Mouse (Mus musculus) liver, embryonic 14.5 days (tissue): Measurements from ENCODE around the gene Nr4a3. TPM values are rescaled to one million over a fixed set of nuclear protein-coding genes. Genes with fewer than 3 reads are reported as not detected.

Experiments used
- ATAC-seq: fragments of 200-750 bp; cut with Nextera tagmentation; 2 replicates; pipeline ENCODE4 v1.8.0; 2017; ENCODE audit warnings: moderate number of reproducible peaks, mild to moderate bottlenecking, moderate library complexity; ENCODE audit not compliant: insufficient read depth
- DNase-seq, 3 experiments: peaks; one replicate each; pipeline ENCODE4 v3.0.0-alpha.2; 2012 to 2013; ENCODE audit warnings: low read depth in 3 of 3, low spot score in 3 of 3
- H3K27ac ChIP-seq: fragments of 300-500 bp; sonication (generic); 2 replicates; pipeline ENCODE4 v1.5.1; 2014; ENCODE audit warnings: moderate library complexity, mild to moderate bottlenecking, control low read depth, inconsistent platforms
- H3K27me3 ChIP-seq: fragments of 300-500 bp; sonication (generic); 2 replicates; pipeline ENCODE4 v1.6.1; 2014; ENCODE audit warnings: mild to moderate bottlenecking, low read length, moderate library complexity; ENCODE audit not compliant: control insufficient read depth, insufficient read depth
- H3K36me3 ChIP-seq: fragments of 300-500 bp; sonication (generic); replicated peaks from 2 replicates; pipeline ENCODE4 v1.6.1; 2014; ENCODE audit warnings: low read depth; ENCODE audit not compliant: control insufficient read depth, insufficient read depth
- H3K4me1 ChIP-seq, 2 experiments: fragments of 200-500 bp in 1 of 2; fragments of 300-500 bp in 1 of 2; sonication (generic) in 1 of 2; replicated peaks; 2 replicates each; pipeline ENCODE4 v1.6.1; 2012 to 2014; ENCODE audit warnings: antibody characterized with exemption in 1 of 2, inconsistent platforms in 1 of 2, low read length in 1 of 2; ENCODE audit not compliant: control insufficient read depth in 2 of 2, insufficient read depth in 2 of 2
- H3K4me2 ChIP-seq: fragments of 300-500 bp; sonication (generic); 2 replicates; pipeline ENCODE4 v1.6.1; 2014; ENCODE audit warnings: low read depth, mild to moderate bottlenecking, control low read depth, moderate library complexity
- H3K4me3 ChIP-seq, 2 experiments: fragments of 200-500 bp in 1 of 2; fragments of 300-500 bp in 1 of 2; sonication (generic) in 1 of 2; 2 replicates each; pipeline ENCODE4 v1.5.1; 2012 to 2014; ENCODE audit warnings: low read depth in 2 of 2, low read length in 2 of 2, mild to moderate bottlenecking in 2 of 2, control low read depth in 1 of 2, inconsistent platforms in 1 of 2, moderate library complexity in 1 of 2; ENCODE audit not compliant: insufficient read depth in 1 of 2
- H3K9ac ChIP-seq: fragments of 300-500 bp; sonication (generic); replicated peaks from 2 replicates; pipeline ENCODE4 v1.6.1; 2014; ENCODE audit warnings: mild to moderate bottlenecking, control low read depth, moderate library complexity
- H3K9me3 ChIP-seq: fragments of 300-500 bp; sonication (generic); 2 replicates; pipeline ENCODE4 v1.6.1; 2016; ENCODE audit warnings: low read length, mixed read lengths; ENCODE audit not compliant: control insufficient read depth
- CTCF ChIP-seq: IDR thresholded peaks from 2 replicates; pipeline ENCODE4 v1.5.1; 2016; ENCODE audit warnings: antibody characterized with exemption, low read depth, control low read depth
- EP300 ChIP-seq: IDR thresholded peaks from 2 replicates; pipeline ENCODE4 v1.6.1; 2016; ENCODE audit warnings: antibody characterized with exemption, low read depth
- WGBS: fragments of 180-500 bp; shearing (Covaris S2); extraction: QIAGEN DNeasy Blood & Tissue Kit; methylation state at CpG from one replicate; pipeline ENCODE4 v1.1.7; 2014; ENCODE audit not compliant: insufficient replicate concordance; 5-methylcytosine and 5-hydroxymethylcytosine counted together
- polyA plus RNA-seq, 2 experiments: library from polyadenylated mRNA; depleted of rRNA in 1 of 2; stranded (reverse) in 1 of 2; unstranded in 1 of 2; fragments of >200 nt; fragmentation: Nextera tagmentation in 1 of 2; extraction: Ambion mirVana in 1 of 2; gene quantifications; 2 replicates each; pipeline versions ENCODE4 v1.2.1 to v1.2.3; 2012 to 2014

The Nr4a3 gene
- polyA plus RNA-seq, 2 experiments, result 0.01 TPM; not detected in 1

DNA sequence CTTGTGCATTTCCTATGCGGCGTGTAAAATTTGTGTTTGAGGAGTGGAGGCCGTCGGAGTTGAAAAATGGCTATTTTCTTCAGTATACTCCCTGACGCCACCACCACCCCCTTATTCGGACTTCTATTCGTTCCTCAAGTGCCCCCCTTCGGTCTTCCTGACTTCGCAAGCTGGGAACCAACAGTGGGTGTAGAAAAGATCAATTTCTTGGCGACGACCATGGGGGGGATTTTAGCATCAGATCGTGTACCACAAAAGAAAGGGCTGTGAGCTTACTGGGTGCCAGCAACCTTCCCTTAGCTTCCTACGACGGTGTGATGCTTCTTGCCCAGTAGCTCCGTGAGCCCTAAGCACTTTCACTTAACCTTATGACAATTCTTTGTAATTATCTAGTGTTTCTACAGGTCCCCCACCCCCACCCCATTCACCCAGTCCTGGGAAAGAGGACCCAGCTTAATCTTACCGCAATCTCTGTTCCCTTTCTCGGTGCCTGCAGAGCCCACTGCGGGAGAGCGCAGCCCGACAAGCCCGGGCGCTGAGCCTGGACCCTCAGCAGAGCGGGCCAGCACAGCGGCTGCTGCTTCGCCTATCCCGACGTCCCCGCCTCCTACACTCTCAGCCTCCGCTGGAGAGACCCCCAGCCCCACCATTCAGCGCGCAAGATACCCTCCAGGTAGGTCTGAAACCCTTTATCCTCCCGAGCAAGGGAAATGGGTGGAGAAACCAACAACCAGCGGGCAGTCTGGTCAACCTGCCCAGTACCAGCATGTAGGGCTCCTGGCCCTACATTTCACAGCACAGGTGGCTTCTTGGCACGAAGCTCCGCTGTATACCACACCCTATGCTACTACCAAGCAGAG, 3.7 kb downstream of the Nr4a3 start:
- 3% methylated on average over 35 of the region's 35 CpGs for WGBS
- H3K4me2 ChIP-seq, result no peak overlapping the region

DNA sequence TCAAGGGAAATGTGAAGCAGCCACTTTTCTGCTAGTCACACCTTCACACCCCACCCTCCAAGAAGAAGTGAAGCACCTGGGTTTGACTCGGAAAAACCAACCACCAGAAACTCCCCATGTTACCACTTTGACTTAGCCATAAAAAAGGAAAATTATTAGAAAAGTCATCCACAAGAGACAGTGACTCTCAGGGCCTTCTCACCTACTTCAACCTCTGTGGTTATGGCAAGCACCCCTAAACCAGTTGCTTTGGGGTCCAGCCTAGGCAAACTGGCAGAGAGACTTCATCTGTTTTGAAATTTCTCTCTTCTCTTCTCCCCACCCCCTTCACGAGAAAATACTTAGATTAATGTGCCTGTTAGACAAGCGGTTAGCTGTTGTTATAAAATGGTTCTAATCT, 5.1 kb downstream of the Nr4a3 start:
- 31% methylated on average over 3 of the region's 3 CpGs for WGBS
- DNase-seq (no peak), ATAC-seq (no peak)

More for the DNA sequence above, 3.7 kb downstream of the Nr4a3 start:
- peaks cover 0 to 4% of the 10 kb centered on the region in 2 experiments; a peak in 1 of 4 replicates for H3K4me1 ChIP-seq
- TF ChIP-seq EP300, result no peak
- no peak for TF ChIP-seq CTCF
- no peak overlapping the region for H3K27ac ChIP-seq
- no peaks in the 10 kb centered on the region for H3K9me3 ChIP-seq
- H3K9ac ChIP-seq, result no peak overlapping the region
- ATAC-seq (no peak), DNase-seq (no peak)
- peaks cover 90% of the 10 kb centered on the region for H3K27me3 ChIP-seq
- H3K36me3 ChIP-seq, result no peaks in the 10 kb centered on the region
- H3K4me3 ChIP-seq, result no peak overlapping the region

DNA sequence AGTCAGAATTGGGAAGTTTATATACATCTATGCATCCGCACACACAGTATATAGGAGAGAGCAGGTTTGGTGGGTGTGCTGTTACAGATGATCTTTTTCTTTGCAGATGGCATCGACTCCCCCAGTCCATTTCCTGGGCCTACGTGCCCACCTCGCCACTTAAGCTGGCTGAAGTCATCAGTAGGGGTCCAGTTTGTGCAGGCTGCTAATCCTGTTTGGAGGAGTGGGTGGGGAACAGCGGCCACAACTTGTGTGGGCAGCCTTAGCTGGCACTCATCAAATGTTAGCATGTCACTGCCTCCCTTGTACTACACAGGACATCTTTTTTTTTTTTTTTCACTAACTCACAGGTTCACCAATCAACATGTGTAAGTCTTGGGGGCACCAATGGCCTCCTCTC, 5.5 kb downstream of the Nr4a3 start:
- no peak for ATAC-seq
- no peaks in the 10 kb centered on the region for H3K4me1 ChIP-seq
- no peaks in the 10 kb centered on the region for H3K36me3 ChIP-seq
- peaks cover 91% of the 10 kb centered on the region for H3K27me3 ChIP-seq
- H3K4me3 ChIP-seq, result no peak overlapping the region
- H3K4me2 ChIP-seq, result no peak overlapping the region
- 28% methylated on average over 5 of the region's 5 CpGs for WGBS
- no peak overlapping the region for H3K27ac ChIP-seq
- DNase-seq, result no peak
- no peaks in the 10 kb centered on the region for H3K9me3 ChIP-seq
- TF ChIP-seq CTCF (no peak), EP300 (no peak)
- H3K9ac ChIP-seq, result no peak overlapping the region

More for the DNA sequence above, 5.1 kb downstream of the Nr4a3 start:
- Histone ChIP-seq H3K4me1 (no peaks in the 10 kb centered on the region), H3K27ac (no peak overlapping the region), H3K4me3 (no peak overlapping the region), H3K27me3 (peaks cover 95% of the 10 kb centered on the region), H3K36me3 (no peaks in the 10 kb centered on the region), H3K9ac (no peak overlapping the region), H3K9me3 (no peaks in the 10 kb centered on the region), H3K4me2 (no peak overlapping the region)
- TF ChIP-seq EP300 (no peak), CTCF (no peak)

DNA sequence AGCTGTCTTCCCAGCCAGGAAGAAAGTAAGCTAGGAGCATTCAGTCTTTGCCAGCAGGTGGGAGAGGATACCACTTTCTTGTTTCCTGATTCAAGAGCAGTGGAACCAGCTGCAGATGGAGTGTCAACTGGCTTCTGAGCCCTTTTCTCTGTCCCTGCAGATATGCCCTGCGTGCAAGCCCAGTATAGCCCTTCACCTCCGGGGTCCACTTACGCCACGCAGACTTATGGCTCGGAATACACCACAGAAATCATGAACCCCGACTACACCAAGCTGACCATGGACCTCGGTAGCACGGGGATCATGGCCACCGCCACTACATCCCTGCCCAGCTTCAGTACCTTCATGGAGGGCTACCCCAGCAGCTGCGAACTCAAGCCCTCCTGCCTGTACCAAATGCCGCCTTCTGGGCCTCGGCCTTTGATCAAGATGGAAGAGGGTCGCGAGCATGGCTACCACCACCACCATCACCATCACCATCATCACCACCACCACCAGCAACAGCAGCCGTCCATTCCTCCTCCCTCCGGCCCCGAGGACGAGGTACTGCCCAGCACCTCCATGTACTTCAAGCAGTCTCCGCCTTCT, 6.2 kb downstream of the Nr4a3 start:
- DNase-seq, result no peak
- Histone ChIP-seq H3K4me3 (no peak overlapping the region), H3K9me3 (no peaks in the 10 kb centered on the region), H3K9ac (no peak overlapping the region), H3K36me3 (no peaks in the 10 kb centered on the region), H3K4me2 (no peak overlapping the region), H3K27ac (no peak overlapping the region), H3K4me1 (no peaks in the 10 kb centered on the region), H3K27me3 (peaks cover 84% of the 10 kb centered on the region)
- no peak for ATAC-seq
- TF ChIP-seq CTCF (no peak), EP300 (no peak)
- 14% methylated on average over 19 of the region's 19 CpGs for WGBS

DNA sequence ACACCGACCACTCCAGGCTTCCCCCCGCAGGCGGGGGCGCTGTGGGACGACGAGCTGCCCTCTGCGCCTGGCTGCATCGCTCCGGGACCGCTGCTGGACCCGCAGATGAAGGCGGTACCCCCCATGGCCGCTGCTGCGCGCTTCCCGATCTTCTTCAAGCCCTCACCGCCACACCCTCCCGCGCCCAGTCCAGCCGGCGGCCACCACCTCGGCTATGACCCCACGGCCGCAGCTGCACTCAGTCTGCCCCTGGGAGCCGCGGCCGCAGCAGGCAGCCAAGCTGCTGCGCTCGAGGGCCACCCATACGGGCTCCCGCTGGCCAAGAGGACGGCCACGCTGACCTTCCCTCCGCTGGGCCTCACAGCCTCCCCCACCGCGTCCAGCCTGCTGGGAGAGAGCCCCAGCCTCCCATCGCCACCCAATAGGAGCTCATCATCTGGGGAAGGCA, 6.7 kb downstream of the Nr4a3 start:
- 2% methylated on average over 37 of the region's 37 CpGs for WGBS
- TF ChIP-seq EP300 (no peak), CTCF (no peak)
- Histone ChIP-seq H3K4me2 (peak overlapping the region; percentile 9; the same call in 1 of the 2 replicates), H3K4me1 (no peaks in the 10 kb centered on the region), H3K9me3 (no peaks in the 10 kb centered on the region), H3K36me3 (no peaks in the 10 kb centered on the region), H3K4me3 (no peak overlapping the region), H3K9ac (no peak overlapping the region), H3K27ac (no peak overlapping the region), H3K27me3 (peaks cover 78% of the 10 kb centered on the region)
- no peak for ATAC-seq
- no peak for DNase-seq
